Mouse (Mus musculus) neural tube, embryonic 13.5 days (tissue): ENCODE results near the gene 2610028H24Rik. TPM values are rescaled to one million over a fixed set of nuclear protein-coding genes. Genes with fewer than 3 reads are reported as not detected.

ENCODE experiments used
- ATAC-seq: fragments of 200-750 bp; cut with Nextera tagmentation; 2 replicates; pipeline ENCODE4 v1.8.0; 2017; ENCODE audit warnings: low read depth, mild to moderate bottlenecking, moderate TSS enrichment, moderate library complexity
- H3K27ac ChIP-seq: fragments of 300-500 bp; sonication (generic); replicated peaks from 2 replicates; pipeline ENCODE4 v1.5.1; 2015; ENCODE audit warnings: moderate library complexity, mild to moderate bottlenecking, inconsistent platforms
- H3K27me3 ChIP-seq: fragments of 300-500 bp; sonication (generic); 2 replicates; pipeline ENCODE4 v1.6.1; 2015; ENCODE audit warnings: mild to moderate bottlenecking, inconsistent platforms
- H3K36me3 ChIP-seq: fragments of 300-500 bp; sonication (generic); 2 replicates; pipeline ENCODE4 v1.6.1; 2015; ENCODE audit warnings: mild to moderate bottlenecking, inconsistent platforms
- H3K4me1 ChIP-seq: fragments of 300-500 bp; sonication (generic); replicated peaks from 2 replicates; pipeline ENCODE4 v1.6.1; 2015; ENCODE audit warnings: inconsistent platforms
- H3K4me2 ChIP-seq: fragments of 300-500 bp; sonication (generic); 2 replicates; pipeline ENCODE4 v1.6.1; 2015; ENCODE audit warnings: inconsistent platforms, mild to moderate bottlenecking, moderate library complexity
- H3K4me3 ChIP-seq: fragments of 300-500 bp; sonication (generic); 2 replicates; pipeline ENCODE4 v1.5.1; 2015; ENCODE audit warnings: mild to moderate bottlenecking, inconsistent platforms
- H3K9ac ChIP-seq: fragments of 300-500 bp; sonication (generic); 2 replicates; pipeline ENCODE4 v1.6.1; 2015; ENCODE audit warnings: moderate library complexity, mild to moderate bottlenecking, inconsistent platforms
- H3K9me3 ChIP-seq: fragments of 300-500 bp; sonication (generic); 2 replicates; pipeline ENCODE4 v1.6.1; 2016; ENCODE audit warnings: inconsistent platforms
- WGBS: fragments of 180-500 bp; shearing (Covaris S2); methylation state at CpG from one replicate; pipeline ENCODE4 v1.1.7; 2015; 5-methylcytosine and 5-hydroxymethylcytosine counted together
- polyA plus RNA-seq: library from polyadenylated mRNA; unstranded; fragments of >200 nt; fragmentation: Nextera tagmentation; extraction: Ambion mirVana; gene quantifications from 2 replicates; pipeline ENCODE4 v1.2.1, GENCODE M21; 2015

The 2610028H24Rik gene
- not detected in 2 replicates for polyA plus RNA-seq

GRCm38 (mm10) chr10:76448851-76449250, at the start of gene 2610028H24Rik:
2610028H24Rik (plus strand) TSS chr10:76449081.
- Histone ChIP-seq H3K36me3 (no peaks in the 10 kb centered on the region), H3K4me1 (0 out of 2 replicates have a peak, but pooled peaks cover under 1% of the 10 kb centered on the region), H3K9me3 (no peaks in the 10 kb centered on the region), H3K27me3 (no peaks in the 10 kb centered on the region), H3K27ac (no peak within 1 kb of the TSS), H3K4me2 (no peak within 1 kb of the TSS), H3K9ac (no peak within 1 kb of the TSS), H3K4me3 (no peak within 1 kb of the TSS)
- no peak for ATAC-seq
- 78% methylated on average over 5 of the region's 5 CpGs for WGBS

DNA sequence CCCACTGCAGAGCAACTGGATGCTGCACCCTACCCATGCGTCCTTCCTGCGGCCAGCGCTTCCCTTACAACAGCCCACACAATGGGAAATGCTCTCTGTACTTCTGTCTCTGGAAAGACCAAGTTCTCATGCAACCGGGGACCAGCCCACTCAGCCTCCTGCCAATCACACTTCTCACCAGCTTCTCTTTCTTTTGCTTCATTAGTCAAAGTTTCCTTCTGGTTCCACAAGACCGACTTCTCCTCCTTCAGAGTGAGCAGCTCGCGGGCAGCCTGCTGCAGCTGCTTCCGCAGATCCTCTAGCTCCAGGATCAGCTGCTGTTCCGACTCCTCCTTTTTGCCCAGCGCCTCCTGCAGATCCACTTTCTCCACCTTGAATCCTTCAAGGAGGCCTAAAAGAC, 40.4 kb upstream of the 2610028H24Rik start:
- H3K36me3 ChIP-seq, result peaks cover 90% of the 10 kb centered on the region
- no peaks in the 10 kb centered on the region for H3K9me3 ChIP-seq
- no peak overlapping the region for H3K27ac ChIP-seq
- H3K4me3 ChIP-seq, result no peak overlapping the region
- H3K9ac ChIP-seq, result no peak overlapping the region
- H3K27me3 ChIP-seq, result no peaks in the 10 kb centered on the region
- 95% methylated on average over 10 of the region's 10 CpGs for WGBS
- no peaks in the 10 kb centered on the region for H3K4me1 ChIP-seq
- no peak overlapping the region for H3K4me2 ChIP-seq
- ATAC-seq, result no peak

DNA sequence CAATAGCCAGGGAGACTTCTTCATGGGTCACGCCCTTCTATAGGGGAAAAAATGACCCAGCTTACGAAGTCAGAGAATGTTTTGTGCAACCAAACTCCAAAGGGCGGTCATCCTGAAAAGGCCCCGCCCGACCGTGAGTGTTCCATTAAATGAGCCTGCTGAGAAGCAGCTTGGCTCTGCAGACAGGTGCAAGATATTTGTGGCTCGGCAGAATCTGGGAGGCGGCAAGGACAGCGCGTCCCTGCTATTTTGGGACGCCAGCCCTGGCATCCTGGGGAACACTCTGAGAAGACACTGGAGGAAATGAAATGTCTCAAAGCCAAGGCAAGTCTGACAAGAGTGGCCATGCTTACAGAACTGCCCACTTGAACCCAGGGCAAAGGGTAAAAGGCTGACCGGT, 32.1 kb upstream of the 2610028H24Rik start:
- H3K4me3 ChIP-seq, result no peak overlapping the region
- H3K4me2 ChIP-seq, result no peak overlapping the region
- WGBS, result 92% methylated on average over 12 of the region's 12 CpGs
- peaks cover 90% of the 10 kb centered on the region for H3K36me3 ChIP-seq
- H3K27me3 ChIP-seq, result no peaks in the 10 kb centered on the region
- no peak overlapping the region for H3K9ac ChIP-seq
- no peaks in the 10 kb centered on the region for H3K9me3 ChIP-seq
- no peak overlapping the region for H3K27ac ChIP-seq
- no peaks in the 10 kb centered on the region for H3K4me1 ChIP-seq
- no peak for ATAC-seq

DNA sequence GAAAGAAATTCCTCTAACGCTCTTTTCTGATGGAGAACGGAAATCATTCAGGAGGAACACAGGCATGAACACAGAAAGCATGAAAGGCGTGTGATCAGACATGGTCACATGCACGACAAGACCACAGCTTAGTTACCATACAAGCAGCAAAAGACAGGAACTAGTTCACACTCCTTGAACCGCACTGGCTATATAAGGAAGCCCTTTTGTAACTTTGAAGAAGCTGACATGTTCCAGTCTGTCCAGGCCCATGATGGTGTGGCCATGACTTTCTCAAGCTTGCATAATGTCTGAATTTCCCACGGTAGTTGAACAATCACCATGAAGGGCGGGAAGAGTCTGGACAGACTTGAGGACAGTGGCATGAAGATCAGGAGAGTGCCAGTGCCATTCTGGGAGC, 23.2 kb upstream of the 2610028H24Rik start:
- Histone ChIP-seq H3K4me2 (no peak overlapping the region), H3K4me1 (no peaks in the 10 kb centered on the region), H3K9me3 (no peaks in the 10 kb centered on the region), H3K9ac (no peak overlapping the region), H3K4me3 (no peak overlapping the region), H3K27ac (no peak overlapping the region), H3K36me3 (peaks cover 96% of the 10 kb centered on the region), H3K27me3 (no peaks in the 10 kb centered on the region)
- WGBS, result 97% methylated on average over 7 of the region's 7 CpGs
- ATAC-seq, result no peak

- no peak overlapping the region for H3K9ac ChIP-seq
- no peak overlapping the region for H3K4me3 ChIP-seq
- H3K4me2 ChIP-seq, result no peak overlapping the region
- peaks cover 99% of the 10 kb centered on the region for H3K36me3 ChIP-seq
- H3K4me1 ChIP-seq, result no peaks in the 10 kb centered on the region
- no peaks in the 10 kb centered on the region for H3K9me3 ChIP-seq
- no peak for ATAC-seq
- no peak overlapping the region for H3K27ac ChIP-seq
- no peaks in the 10 kb centered on the region for H3K27me3 ChIP-seq
- WGBS, result 95% methylated on average over 11 of the region's 11 CpGs
Measured at GRCm38 (mm10) chr10:76433925-76434324, 15.0 kb upstream of the 2610028H24Rik start.

- Histone ChIP-seq H3K36me3 (peaks cover 57% of the 10 kb centered on the region), H3K9ac (no peak overlapping the region), H3K4me2 (no peak overlapping the region), H3K4me1 (peaks cover 22% of the 10 kb centered on the region), H3K4me3 (no peak overlapping the region), H3K9me3 (no peaks in the 10 kb centered on the region), H3K27me3 (no peaks in the 10 kb centered on the region), H3K27ac (no peak overlapping the region)
- ATAC-seq, result no peak
- WGBS, result 92% methylated on average over 9 of the region's 9 CpGs
Measured at GRCm38 (mm10) chr10:76439107-76439890, 9.6 kb upstream of the 2610028H24Rik start.

GRCm38 (mm10) chr10:76440281-76440680, 8.6 kb upstream of the 2610028H24Rik start, which contains the start of gene AC141477.1:
AC141477.1 (minus strand) TSS chr10:76440444.
- Histone ChIP-seq H3K4me1 (peaks cover 22% of the 10 kb centered on the region), H3K9me3 (no peaks in the 10 kb centered on the region), H3K36me3 (peaks cover 47% of the 10 kb centered on the region), H3K4me3 (no peak within 1 kb of the TSS), H3K27me3 (no peaks in the 10 kb centered on the region), H3K27ac (no peak within 1 kb of the TSS), H3K4me2 (peak within 1 kb of the TSS; percentile 78; the same call in 1 of the 2 replicates), H3K9ac (no peak within 1 kb of the TSS)
- ATAC-seq, result no peak
- WGBS, result 95% methylated on average over 17 of the region's 17 CpGs

GRCm38 (mm10) chr10:76442178-76443088, 6.4 kb upstream of the 2610028H24Rik start, which contains the start of gene Pcnt:
Pcnt (minus strand) TSS chr10:76442786.
- Histone ChIP-seq H3K27me3 (no peaks in the 10 kb centered on the region), H3K9me3 (no peaks in the 10 kb centered on the region), H3K4me1 (peaks cover 22% of the 10 kb centered on the region), H3K36me3 (peaks cover 25% of the 10 kb centered on the region), H3K4me3 (peak within 1 kb of the TSS; percentile 91), H3K4me2 (peak within 1 kb of the TSS; percentile 78), H3K27ac (peak within 1 kb of the TSS; percentile 94), H3K9ac (peak within 1 kb of the TSS; percentile 82)
- WGBS, result under 1% methylated on average over 78 of the region's 78 CpGs
- ATAC-seq, result peak; percentile 99

DNA sequence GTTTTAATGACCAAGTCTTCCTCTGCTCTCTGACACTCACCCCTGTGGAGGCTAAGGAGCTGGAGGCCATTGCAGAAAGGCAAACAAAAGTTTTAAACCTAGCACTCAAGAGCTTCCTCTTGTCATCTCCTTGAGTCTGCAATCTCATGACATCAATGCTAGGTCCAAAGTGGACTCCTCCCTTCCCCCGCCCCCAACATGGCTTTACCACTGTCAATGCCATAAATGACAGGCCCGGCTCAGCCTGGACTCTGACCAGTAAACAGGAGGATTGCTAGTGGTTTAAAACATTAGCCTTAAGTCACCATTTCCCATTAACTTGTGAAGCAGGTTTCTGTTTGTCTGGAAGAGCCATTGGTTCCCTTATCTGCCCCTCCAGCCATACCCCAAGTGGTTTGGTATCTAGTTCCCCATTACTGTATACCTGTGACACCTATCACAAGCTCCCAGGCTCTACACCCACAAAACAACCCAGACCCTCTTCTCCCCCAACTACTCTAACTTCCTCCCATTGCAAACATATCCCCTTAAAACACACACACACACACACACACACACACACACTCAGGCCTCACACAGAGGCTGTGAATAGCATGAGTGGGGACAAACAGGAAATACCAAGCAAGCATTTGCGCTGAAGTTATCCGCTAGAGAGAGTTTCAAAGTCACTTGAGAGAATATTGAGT, 2.7 kb upstream of the 2610028H24Rik start:
- ATAC-seq, result no peak
- Histone ChIP-seq H3K4me1 (peaks cover 17% of the 10 kb centered on the region), H3K36me3 (no peaks in the 10 kb centered on the region), H3K27me3 (no peaks in the 10 kb centered on the region), H3K9me3 (no peaks in the 10 kb centered on the region), H3K9ac (no peak overlapping the region), H3K27ac (no peak overlapping the region), H3K4me2 (no peak overlapping the region), H3K4me3 (no peak overlapping the region)
- WGBS, result 77% methylated on average over 4 of the region's 4 CpGs

DNA sequence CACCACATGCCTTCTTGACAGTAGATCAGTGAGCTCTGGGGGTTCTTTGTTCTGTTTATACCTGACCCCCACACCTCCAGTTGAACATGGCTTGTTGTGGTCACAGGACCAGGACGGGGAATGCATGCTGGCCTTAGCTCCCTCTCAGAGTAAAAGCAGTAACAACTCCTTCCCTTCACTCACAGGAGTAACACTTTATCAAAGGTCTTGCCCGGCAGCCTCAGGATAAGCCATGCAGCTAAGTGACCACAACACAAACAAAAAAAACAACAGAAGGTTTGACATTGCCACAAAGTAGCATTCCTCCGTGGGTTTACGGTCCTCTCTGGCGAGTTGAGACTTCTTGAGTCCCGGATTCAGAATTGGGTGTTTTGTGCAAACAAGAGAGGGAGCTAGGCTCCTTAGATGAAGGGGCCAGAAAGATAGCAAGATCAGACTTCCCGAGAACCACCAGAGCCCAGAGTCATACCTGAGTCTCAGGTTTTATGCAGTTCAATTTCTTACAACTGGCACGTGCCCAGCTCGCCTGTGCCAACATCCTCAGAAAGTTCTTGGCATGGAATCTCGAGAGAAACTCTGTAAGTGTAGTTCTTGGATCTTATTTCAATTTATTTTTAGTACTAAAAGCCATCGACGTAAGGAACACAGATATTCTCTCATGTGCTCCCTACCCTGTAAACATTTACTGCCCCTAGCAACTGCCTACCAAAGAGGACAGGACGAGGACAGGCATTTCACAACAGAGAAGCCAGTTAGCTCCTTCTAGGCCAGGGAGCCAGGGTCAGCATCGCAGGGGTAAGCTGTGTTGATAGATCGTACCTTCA, 1.3 kb upstream of the 2610028H24Rik start:
- no peak for ATAC-seq
- Histone ChIP-seq H3K9ac (no peak overlapping the region), H3K4me1 (peaks cover 9% of the 10 kb centered on the region), H3K36me3 (no peaks in the 10 kb centered on the region), H3K9me3 (no peaks in the 10 kb centered on the region), H3K4me2 (no peak overlapping the region), H3K4me3 (no peak overlapping the region), H3K27ac (no peak overlapping the region), H3K27me3 (no peaks in the 10 kb centered on the region)
- WGBS, result 83% methylated on average over 15 of the region's 15 CpGs

DNA sequence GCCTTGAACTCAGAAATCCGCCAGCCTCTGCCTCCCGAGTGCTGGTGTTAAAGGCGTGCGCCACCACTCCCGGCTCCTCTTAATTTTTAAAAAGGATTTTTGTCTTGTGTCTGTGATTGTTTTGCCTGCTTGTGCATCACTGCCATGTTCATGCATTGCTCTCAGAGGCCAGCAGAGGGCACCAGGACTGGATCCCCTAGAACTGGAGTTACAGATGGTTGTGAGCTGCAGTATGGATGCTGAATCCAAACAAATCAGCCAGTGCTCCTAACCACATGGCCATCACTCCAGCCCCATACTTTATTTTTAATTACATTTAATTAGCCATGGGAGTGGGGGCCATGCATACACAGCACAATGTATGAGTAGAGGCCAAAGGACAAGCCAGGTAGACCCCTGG, 6.4 kb downstream of the 2610028H24Rik start:
- H3K9me3 ChIP-seq, result 0 out of 2 replicates have a peak, but pooled peaks cover 4% of the 10 kb centered on the region
- no peak overlapping the region for H3K4me3 ChIP-seq
- H3K27ac ChIP-seq, result no peak overlapping the region
- ATAC-seq, result no peak
- no peak overlapping the region for H3K9ac ChIP-seq
- no peak overlapping the region for H3K4me2 ChIP-seq
- no peaks in the 10 kb centered on the region for H3K27me3 ChIP-seq
- 75% methylated on average over 5 of the region's 5 CpGs for WGBS
- H3K4me1 ChIP-seq, result no peaks in the 10 kb centered on the region
- H3K36me3 ChIP-seq, result no peaks in the 10 kb centered on the region
